Mouse (Mus musculus) layer of hippocampus, postnatal 10 days (tissue): ENCODE results near the gene Slc51a. TPM values are rescaled to one million over a fixed set of nuclear protein-coding genes. Genes with fewer than 3 reads are reported as not detected.
"Not testable (repeated sequence)": the region's sequence is repeated elsewhere in the genome, so short reads cannot be mapped to it uniquely, and the experiment has no call there.

Source experiments
- DNase-seq, 2 experiments: peaks; one replicate each; pipeline ENCODE4 v3.0.0; 2021; ENCODE audit warnings: low spot score in 2 of 2
- total RNA-seq, 2 experiments: library from RNA; stranded (reverse); gene quantifications; 2 replicates each; pipeline ENCODE4 v1.2.3; 2021

Gene Slc51a
- total RNA-seq, 2 experiments from 2014 or later, result not detected

DNA sequence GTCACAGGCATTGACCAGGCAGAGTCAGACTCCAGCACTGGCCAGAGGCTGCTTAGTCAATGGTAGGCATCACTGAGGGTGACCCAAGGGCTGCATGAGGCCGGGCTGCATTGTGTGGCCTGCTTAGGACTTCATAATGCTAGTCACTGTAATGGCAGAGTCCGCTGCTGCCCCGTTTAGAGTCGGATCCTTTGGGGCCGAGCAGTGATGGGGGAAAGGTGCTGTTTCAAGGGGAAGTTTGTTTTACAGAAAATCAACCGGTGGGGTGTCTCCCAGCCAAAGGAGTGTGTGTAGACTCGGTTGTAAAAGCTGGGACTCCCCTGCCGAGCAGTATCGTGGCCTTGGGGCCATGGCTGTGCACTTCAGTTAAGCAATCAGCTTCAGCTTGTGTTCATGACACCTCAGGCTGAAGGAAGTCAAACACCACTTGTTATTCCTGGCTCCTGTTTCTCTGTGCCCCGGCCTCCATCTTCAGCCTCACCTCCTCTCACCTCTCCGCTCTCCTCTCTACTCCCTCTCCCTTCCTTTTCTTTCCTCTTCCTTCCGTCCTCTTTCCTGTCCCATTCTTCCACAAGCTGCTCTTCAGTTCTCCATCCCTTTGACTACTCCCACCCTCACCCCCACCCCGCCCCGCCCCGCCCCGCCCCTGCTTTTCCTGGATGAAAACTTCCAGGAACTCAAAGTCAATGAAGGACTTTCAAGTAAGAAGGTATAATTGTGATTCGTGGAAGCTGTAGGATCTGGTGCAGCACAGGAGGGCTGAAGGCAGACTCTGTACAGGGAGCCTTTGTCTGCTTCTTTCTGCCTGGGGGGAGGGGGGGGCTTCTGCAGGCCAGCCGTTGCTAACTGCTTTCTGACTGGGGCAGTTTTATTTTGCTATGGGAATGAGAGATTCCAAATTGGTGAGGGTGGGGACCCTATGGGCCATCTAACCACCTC lies 23.0 kb upstream of the Slc51a start:
- no peak for DNase-seq

DNA sequence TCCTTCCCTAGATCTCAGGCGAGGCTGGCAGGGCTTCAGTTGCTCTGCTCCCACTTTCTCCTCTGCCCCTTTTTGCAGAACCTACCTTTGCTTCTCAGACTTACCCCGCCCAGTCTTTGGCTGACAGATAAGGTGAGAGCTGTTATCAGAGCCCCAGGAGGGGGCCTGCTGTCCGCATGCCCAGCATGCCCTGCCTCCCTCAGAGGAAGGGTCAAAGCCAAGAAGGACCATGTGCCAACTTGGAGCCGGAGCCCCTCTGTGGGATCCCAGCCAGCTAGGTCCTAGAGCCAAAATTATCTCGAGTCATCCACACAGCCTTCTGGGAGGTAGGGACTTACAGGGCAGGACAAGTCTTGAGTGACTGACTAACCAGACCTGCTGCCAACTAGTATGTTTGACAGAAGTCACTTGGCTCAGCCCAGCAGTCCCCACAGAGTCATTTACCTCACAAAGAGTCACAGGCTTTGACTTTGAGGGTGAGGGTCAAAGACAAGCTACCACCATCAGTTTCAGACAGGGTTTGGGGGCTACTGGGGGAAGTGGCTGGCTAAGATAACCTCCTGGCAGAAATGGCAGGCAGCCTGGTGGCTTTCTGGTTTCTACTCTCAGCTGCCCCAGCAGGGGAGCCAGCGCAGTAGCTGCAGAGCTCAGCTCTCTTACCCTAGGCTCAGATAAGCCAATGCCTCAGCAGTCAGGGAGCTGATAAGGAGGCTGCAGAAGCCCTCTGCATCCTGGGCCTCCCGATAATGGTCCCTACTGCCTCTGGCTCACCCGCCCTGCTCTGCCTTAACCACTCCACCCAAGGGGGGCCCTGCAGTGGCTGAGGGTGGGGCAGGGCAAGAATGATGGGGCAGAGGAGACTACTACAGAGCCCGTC lies 21.6 kb upstream of the Slc51a start:
- peak in 1 of 2 experiments; percentile 43 for DNase-seq

DNA sequence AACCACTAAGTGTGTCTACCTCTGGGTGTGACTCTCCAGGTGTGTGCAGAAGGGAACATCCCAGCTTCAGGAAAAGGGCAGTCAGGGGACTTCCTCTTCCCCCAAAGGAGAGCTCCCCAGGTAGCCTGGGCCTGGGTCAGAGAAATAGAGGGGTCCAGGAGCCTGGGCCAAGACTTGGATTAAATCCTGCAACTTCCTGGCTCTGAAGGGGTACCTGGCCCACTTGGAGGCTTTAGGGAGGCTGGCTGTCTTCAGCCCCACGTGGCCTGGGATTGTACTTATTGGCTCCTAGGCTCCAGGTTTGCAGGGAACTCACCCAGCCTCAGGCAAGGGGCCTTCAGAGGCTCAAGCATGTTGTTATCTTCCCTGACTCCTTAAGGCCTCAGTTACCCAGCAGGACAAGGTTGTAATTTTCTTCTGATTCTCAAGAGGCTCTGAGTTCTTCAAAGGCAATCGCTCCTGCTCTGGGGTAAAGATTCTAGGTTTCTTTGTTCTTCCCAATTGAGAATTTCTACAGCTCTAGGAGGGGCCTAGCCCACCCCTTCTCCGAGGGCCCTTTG lies 20.9 kb upstream of the Slc51a start:
- no peak for DNase-seq

DNA sequence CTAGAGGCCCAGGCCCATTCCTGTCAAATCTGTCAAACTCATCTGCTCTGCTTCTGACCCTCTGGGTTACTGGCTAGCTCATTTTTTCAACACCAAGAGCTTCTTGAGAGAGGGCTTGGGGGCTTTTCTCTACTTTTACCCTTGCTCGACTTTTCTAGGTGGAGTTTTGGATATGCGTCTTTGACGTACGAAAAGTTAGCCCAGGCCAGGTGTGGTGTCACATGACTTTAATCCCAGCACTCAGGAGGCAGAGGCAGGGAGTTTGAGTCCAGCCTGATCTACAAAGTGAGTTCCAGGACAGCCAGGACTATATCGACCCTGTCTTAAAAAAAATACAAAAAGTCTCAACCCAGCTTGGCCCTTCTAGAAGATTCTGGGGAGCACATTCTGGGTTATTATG lies 20.4 kb upstream of the Slc51a start:
- DNase-seq, result no peak

DNA sequence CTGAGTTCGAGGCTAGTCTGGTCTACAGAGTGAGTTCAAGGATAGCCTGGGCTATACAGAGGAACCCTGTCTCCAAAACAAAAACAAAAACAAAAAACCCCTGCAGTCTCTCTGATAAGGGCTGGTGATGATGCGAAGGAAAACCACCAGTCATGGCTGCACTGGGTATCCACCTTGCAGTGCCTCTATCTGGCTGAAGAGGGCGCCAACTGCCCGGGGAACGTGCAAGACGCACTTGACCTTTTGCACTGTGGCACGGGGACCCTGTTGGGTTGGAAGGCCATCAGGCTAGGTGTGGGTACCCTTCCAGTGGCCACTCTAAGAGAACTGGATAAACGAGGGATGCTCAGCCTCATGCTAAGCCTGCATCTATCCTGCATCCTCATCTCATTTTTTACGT lies 19.7 kb upstream of the Slc51a start:
- DNase-seq, result peak; percentile 65 to 74

DNA sequence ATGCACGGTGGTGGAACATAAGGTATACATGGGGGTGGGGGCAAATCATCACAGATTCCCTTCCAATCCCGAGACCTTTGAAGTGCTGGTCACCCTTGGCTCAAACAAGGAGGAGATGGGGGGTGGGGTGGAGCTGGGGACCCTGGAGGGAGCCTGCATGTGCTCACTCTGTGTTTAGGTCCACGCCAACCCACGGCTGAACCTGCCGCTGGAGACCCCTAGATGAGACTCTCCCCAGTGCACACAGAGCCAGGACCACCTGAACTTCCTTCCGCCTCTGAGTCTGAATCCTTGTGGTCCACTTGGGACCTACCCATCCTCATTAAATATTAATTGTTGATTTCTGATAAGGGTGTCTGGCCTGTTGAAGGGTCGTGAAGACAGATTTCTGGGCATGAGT lies 19.2 kb upstream of the Slc51a start:
- DNase-seq, result no peak

DNA sequence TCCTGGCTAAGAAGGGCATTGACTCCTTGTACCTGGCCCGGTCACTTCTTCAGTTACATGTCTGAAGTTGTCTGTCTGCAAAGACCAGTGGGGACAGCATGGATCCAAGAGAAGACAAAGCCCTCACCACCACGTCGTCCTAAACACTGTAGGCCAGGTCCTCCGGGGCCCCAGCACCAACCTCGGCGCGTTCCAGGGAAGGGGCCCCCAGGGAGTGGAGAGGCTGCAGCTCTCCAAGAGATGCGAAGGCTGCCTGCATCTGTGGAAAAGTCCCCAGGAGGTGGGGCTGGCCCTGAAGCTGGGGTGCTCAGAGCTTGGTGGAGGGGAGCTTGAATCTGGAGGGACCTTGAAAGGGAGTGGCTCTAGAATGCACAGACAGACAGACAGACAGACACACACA lies 18.6 kb upstream of the Slc51a start:
- DNase-seq, result no peak

DNA sequence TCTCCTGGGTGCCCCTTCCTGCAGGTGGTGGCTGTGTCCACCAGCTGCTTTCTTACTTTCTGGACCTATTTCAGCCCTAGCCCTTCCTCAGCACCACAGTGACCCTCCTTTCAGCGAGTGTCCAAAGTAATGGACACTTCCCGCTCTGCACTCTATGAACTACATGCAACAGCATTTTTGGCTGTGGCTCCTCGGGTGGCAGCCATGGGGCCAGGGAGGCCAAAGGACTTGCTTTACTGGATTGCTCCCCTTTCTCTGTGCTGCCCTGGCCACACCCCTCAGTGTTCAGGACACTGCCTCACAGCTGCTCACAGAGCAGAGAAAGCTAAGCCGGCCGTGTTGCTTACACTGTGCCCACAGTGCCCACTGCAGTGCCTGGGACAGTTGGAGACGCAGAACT lies 16.0 kb upstream of the Slc51a start:
- no peak for DNase-seq

DNA sequence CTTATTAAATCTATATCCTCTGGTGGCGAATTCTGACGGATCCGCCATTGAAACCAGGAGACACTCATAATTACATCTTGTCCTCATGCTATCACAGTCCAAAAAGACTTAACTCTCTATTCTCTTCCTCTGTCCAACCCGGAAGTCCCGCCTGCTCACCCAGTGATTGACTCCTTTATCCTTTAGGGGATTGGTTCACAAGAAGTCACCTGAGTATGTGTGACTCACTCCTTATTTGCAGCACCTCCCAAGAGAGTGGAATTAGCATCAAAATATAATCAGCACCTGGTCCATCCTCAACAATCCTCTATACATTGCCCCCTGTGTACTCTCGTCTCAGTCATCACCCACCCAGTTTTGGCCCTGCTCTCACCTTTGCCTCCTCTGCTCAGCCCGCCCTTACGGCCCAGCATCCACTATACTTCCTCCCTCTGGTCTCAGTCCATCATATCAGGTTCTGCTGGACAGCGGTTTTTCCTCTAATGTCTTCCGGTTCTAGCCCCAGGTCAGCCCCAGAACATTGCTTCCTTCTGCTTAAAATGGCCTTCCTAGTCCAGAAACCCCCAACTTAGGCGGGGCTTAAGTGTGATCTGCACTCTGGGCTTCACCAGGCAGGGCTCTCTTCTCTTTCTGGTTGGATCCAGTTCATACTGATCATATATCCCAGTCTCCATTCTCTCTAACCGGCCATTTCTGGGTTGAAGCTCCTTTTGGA lies 15.1 kb upstream of the Slc51a start:
- no peak for DNase-seq

DNA sequence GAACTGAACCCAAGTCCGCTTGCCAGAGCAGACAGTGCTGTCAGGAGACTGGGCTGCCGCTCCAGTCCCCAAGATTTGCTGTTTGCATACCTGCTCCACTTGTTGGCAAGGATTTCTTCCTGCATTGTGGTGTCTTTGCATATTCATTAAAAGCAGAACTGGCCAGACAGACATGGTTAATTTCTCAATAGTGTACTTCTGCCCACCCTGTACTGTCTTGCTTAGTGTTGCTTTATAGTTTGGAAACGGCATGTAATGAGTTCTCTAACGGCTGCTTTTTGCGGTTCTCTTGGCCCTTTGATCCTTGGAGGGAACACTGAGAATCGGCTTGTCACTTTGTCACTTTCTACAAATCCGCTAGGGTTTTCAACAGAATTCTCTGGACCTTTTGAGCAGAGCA lies 13.8 kb upstream of the Slc51a start:
- no peak for DNase-seq

DNA sequence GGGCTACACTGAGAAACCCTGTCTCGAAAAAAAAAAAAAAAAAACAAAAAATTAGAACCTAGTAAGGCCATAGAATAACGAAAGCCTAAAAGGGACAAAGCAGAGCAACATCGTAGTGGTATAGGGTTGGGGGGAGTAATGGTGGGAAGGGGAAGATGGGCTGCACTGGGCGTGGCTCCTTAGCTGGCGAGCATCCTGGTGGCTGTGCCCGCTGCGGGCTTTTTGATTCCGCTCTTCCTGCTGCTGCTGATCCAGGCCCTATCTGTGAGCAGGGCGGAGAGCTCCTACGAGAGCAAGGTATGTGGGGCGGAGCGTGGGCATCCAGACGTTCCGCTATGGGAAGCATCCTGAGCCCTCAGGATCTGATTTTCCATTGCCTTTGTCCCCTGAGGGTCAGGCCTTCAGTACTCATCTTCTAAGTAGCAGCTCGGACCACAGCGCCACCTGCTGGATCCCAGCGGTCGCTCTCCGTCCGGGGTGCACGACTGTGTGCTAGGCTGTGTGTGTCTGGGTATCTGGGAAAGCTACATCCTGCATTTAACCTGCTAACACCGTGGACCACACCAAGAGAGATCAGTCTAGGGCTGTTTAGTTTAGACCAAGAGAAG lies 11.9 kb upstream of the Slc51a start:
- DNase-seq, result peak; percentile 91 to 92

DNA sequence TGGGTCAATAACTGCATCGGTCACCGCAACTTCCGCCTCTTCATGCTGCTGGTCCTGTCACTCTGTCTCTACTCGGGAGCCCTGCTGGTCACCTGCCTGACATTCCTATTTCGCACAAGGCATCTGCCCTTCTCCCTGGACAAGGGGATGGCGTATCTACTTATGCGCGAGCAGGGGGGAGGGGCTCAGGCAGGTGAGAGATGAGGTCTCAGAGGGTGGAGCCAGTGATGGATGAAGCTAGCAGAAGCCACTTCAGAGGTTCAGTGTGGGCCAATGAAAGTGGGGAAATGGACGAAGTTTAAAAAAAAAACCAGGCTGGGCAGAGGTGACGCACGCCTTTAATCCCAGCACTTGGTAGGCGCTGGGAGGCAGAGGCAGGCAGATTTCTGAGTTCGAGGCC lies 11.3 kb upstream of the Slc51a start:
- no peak for DNase-seq

DNA sequence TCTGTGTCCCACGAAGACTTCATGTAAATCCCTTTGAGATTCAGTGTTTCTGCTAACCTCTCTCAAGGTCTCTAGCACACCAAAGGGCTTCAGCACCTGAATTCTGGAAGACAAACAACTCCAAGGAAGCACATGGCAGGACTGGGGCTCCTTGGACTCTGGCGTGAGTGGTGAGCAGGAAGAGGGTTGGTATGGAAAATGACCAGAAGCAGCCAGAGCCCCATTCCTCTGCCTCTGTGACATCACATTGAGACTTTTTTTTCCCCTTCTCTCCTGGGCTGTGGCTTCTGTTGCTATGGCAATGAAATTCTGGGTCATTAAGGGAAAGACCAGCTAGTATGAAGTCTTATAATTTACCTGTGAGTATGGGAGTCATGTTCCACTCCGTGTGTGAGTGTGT lies 8.3 kb upstream of the Slc51a start, which contains the start of gene Zdhhc19:
TSS of gene Zdhhc19 (plus strand) at position 301 of the 400 bp plus-strand sequence.
- DNase-seq, result no peak

DNA sequence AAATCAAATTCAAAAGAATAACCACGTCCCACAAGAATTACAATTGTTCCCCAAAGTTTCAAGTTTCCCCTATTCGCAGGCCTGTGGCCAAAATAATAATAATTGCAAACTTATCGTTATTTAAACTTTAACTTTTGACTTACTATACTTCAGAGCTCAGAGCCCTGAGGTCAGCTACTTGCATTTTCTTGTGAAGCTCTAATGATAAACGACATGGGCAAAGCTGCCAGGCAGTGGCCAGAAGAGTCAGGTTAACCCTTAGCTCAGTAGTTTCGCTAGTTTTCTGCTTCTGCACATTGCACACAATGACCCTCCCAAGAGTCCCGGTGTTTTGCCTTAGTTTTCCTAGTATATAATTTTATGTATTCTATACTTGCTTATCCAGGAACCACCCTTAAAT lies 6.7 kb upstream of the Slc51a start:
- not testable (repeated sequence) for DNase-seq

DNA sequence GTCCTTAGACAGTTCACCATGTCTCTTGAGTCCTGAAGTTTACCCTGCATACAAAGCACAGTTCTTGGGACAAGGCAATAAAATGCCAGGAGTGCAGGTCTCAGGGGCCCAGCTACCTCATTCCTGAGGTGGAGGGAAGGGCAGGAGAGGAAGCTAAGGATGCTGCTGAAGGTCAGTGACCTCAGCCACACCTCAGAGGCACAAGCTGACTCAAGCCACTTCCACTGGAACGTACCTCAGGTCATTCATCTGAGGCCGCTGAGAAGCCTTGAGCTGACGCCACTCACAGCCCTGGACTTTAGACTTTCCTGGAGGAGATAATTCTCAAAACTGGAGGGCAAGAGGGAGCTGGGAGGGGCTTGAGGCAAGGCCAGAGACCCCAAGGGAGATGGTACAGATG lies 1.3 kb upstream of the Slc51a start:
- no peak for DNase-seq

DNA sequence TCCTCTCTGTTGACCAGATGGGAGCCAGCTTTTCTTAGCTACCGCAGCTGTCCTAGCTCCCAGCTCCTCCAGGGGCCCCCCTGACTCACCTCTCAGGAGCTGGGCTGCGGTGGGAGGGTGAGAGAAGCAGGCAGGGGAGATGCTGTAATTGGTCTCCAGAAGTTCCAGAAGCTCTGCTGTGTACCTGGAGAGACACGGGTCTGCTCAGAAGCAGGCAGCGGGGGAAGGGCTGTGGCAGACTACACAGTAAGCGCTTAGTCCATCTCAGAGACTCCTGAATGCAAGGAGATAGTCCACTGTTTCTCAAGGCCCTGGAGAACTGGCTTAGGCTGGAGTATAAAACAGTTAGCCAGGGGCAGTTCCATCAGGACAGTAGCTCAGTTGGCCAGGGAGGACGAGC lies 1.6 kb downstream of the Slc51a start:
- no peak for DNase-seq

DNA sequence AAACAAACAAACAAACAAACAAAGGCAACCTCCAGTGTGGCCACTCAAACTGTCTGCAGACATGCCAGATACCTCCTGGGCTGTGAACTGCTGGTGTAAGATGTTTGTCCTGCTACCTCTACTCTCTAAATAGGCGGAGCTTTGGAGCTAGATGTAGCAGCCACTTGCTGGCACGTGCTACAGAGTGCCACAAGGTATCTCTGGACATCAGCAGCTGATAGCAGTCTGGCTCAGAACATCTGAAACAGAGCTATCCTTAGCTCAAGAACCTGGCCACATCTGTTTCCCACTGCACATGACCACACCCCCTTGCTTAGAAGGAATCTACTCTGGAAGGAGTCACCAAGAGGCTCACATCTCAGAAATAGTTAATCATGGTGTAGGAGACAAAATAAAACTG lies 2.5 kb downstream of the Slc51a start:
- DNase-seq, result no peak

DNA sequence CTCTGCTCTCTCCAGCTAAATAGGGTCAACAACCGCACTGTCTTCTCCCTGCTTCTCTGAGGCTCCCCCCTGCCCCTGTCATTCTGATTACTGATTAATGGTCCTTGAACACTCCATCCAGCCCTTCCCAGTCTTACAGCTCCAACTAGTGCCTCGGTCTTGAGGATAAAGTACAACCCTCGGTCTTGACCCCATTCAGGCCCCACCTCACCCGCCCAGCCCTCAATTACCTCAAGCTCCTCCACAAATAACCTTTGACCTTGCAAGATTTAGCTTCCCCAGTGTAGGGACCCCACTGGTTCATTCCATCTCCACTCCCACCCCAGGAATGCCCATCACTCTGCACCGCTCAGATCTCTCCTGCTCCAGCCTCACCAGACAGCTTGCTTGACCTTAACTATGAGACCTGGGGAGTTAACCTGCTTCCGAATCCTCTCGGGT lies 3.2 kb downstream of the Slc51a start:
- no peak for DNase-seq

DNA sequence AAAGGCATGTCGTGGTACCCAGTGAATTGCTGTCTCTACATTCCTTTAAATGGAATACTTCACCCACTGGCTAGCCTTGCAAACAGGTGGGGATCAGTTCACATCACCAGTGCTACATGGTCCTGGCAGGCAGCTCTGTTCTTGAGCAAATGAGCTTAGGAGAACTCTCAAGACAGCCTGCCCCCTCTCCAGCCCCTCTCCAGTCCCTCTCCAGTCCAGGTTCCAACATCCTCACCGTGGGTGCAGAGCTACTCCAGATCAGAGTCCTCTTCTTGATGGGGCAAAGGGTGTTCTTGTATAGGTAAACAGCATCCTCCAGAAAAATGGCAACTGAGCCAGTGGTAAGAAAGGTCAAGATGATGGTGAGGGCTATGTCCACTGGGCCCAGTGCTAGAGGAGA lies 8.3 kb downstream of the Slc51a start:
- DNase-seq, result no peak

DNA sequence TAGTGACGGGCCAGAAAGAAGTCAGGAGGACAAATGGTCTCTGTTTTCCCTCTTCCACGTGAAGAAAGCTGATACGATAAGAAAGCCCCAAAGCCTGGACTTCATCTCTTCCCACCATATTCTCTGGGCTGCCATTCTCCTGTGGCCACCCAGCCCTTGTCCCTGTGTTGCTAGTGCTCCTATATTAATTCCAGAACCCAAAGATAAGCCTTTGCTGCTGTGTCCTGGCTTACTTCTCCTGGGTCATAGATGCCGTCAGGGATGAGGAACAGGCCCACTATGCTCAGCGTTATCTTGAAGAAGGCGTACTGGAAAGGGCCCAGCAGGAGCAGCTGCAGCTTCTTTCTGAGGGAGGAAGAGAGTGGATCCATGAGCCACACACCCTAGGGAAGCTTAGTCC lies 10.4 kb downstream of the Slc51a start:
- DNase-seq, result no peak
